Mouse (Mus musculus) liver (tissue): ENCODE results near the gene Gm20918.
"Not testable (repeated sequence)": the region's sequence is repeated elsewhere in the genome, so short reads cannot be mapped to it uniquely, and the experiment has no call there.

Experiments used
- DNase-seq: peaks from one replicate; pipeline ENCODE4 v3.0.0-alpha.2; 2020; ENCODE audit warnings: mixed read lengths

Gm20918 gene

GRCm38 (mm10) chrY:5043637-5044036 is at the start of gene Gm20918:
Gene Gm20918, plus strand, starts transcription at chrY:5043937.
- DNase-seq, result not testable (repeated sequence)
